Mouse (Mus musculus) liver, postnatal 0 days (tissue): ENCODE results near the gene Efnb3. TPM values are rescaled to one million over a fixed set of nuclear protein-coding genes. Genes with fewer than 3 reads are reported as not detected.
A peak's percentile ranks its signal among the peaks of the same experiment; 100 is the strongest.

ENCODE experiments used
- ATAC-seq: fragments of 200-750 bp; cut with Nextera tagmentation; 2 replicates; pipeline ENCODE4 v1.8.0; 2017; ENCODE audit warnings: mild to moderate bottlenecking, moderate library complexity
- DNase-seq: peaks from one replicate; pipeline ENCODE4 v3.0.0-alpha.2; 2016
- H3K27ac ChIP-seq: fragments of 300-500 bp; sonication (generic); 2 replicates; pipeline ENCODE4 v1.5.1; 2014; ENCODE audit warnings: antibody characterized with exemption, moderate library complexity, mild to moderate bottlenecking, low read depth
- H3K27me3 ChIP-seq: fragments of 300-500 bp; sonication (generic); 2 replicates; pipeline ENCODE4 v1.6.1; 2014; ENCODE audit warnings: low read length, control low read depth, mixed read lengths; ENCODE audit not compliant: insufficient read depth
- H3K36me3 ChIP-seq: fragments of 300-500 bp; sonication (generic); replicated peaks from 2 replicates; pipeline ENCODE4 v1.6.1; 2014; ENCODE audit warnings: mild to moderate bottlenecking, control low read depth, low read length, moderate library complexity, mixed read lengths; ENCODE audit not compliant: insufficient read depth
- H3K4me1 ChIP-seq: fragments of 300-500 bp; sonication (generic); 2 replicates; pipeline ENCODE4 v1.6.1; 2014; ENCODE audit warnings: antibody characterized with exemption, mild to moderate bottlenecking, control low read depth; ENCODE audit not compliant: insufficient read depth
- H3K4me2 ChIP-seq: fragments of 300-500 bp; sonication (generic); 2 replicates; pipeline ENCODE4 v1.6.1; 2014; ENCODE audit warnings: low read depth, mild to moderate bottlenecking, low read length, moderate library complexity, mixed read lengths
- H3K4me3 ChIP-seq: fragments of 300-500 bp; sonication (generic); 2 replicates; pipeline ENCODE4 v1.5.1; 2014; ENCODE audit warnings: low read depth, low read length
- H3K9ac ChIP-seq: fragments of 300-500 bp; sonication (generic); replicated peaks from 2 replicates; pipeline ENCODE4 v1.6.1; 2014; ENCODE audit warnings: mild to moderate bottlenecking, moderate library complexity
- H3K9me3 ChIP-seq: fragments of 300-500 bp; sonication (generic); 2 replicates; pipeline ENCODE4 v1.6.1; 2016; ENCODE audit warnings: mild to moderate bottlenecking, control low read depth, low read length, mixed read lengths
- CTCF ChIP-seq: sonication (generic); IDR thresholded peaks from 2 replicates; pipeline ENCODE4 v1.5.1; 2016; ENCODE audit warnings: antibody characterized with exemption, low read depth
- EP300 ChIP-seq: IDR thresholded peaks from 2 replicates; pipeline ENCODE4 v1.6.1; 2016; ENCODE audit warnings: antibody characterized with exemption, low read depth, mild to moderate bottlenecking
- WGBS: fragments of 180-500 bp; shearing (Covaris S2); extraction: QIAGEN DNeasy Blood & Tissue Kit; methylation state at CpG from one replicate; pipeline ENCODE4 v1.1.7; 2014; ENCODE audit not compliant: insufficient replicate concordance; 5-methylcytosine and 5-hydroxymethylcytosine counted together
- polyA plus RNA-seq: library from polyadenylated mRNA; unstranded; fragments of >200 nt; fragmentation: Nextera tagmentation; extraction: Ambion mirVana; gene quantifications from 2 replicates; pipeline ENCODE4 v1.2.1, GENCODE M21; 2015

The Efnb3 gene
- polyA plus RNA-seq, 1 experiment from 2014 or later, result 0.19 TPM

GRCm38 (mm10) chr11:69580572-69581146, 20.7 kb upstream of the Efnb3 start:
- DNase-seq (no peak), ATAC-seq (no peak)
- no peaks in the 10 kb centered on the region for H3K9me3 ChIP-seq
- H3K4me2 ChIP-seq, result peak overlapping the region; percentile 91
- TF ChIP-seq CTCF, result no peak
- TF ChIP-seq EP300, result no peak
- H3K4me1 ChIP-seq, result peaks cover 36% of the 10 kb centered on the region
- H3K27ac ChIP-seq, result peak overlapping the region; percentile 98
- H3K27me3 ChIP-seq, result no peaks in the 10 kb centered on the region
- peak overlapping the region; percentile 82 for H3K4me3 ChIP-seq
- under 1% methylated on average over 25 of the region's 25 CpGs for WGBS
- H3K9ac ChIP-seq, result peak overlapping the region; percentile 90
- H3K36me3 ChIP-seq, result peaks cover 14% of the 10 kb centered on the region; the same call in 1 of the 2 replicates

DNA sequence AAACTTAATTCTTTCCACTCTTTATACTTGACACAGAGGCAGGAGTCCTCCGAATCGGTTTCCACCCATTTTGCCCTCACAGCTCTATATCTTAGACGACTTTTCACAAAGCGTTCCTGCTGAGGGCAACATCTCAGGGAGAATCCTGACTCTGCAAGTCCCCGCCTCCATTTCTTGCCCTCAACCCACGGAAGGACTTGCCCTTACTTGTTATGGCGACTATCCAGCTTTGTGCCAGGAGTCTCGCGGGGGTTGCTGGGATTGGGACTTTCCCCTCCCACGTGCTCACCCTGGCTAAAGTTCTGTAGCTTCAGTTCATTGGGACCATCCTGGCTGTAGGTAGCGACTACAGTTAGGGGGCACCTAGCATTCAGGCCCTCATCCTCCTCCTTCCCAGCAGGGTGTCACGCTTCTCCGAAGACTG, 20.1 kb upstream of the Efnb3 start, which contains the start of the genes Wrap53 and Trp53:
Gene Wrap53, minus strand, starts transcription at position 165 of the 424 bp plus-strand sequence.
Gene Trp53, plus strand, starts transcription at position 269 of the 424 bp plus-strand sequence.
- Histone ChIP-seq H3K9ac (peak within 1 kb of the TSS; percentile 90), H3K4me1 (peaks cover 33% of the 10 kb centered on the region), H3K27me3 (no peaks in the 10 kb centered on the region), H3K9me3 (no peaks in the 10 kb centered on the region), H3K27ac (peak within 1 kb of the TSS; percentile 98), H3K4me3 (peak within 1 kb of the TSS; percentile 82), H3K36me3 (peaks cover 14% of the 10 kb centered on the region; the same call in 1 of the 2 replicates), H3K4me2 (peak within 1 kb of the TSS; percentile 91)
- WGBS, result under 1% methylated on average over 13 of the region's 13 CpGs
- DNase-seq, result peak; percentile 91
- TF ChIP-seq CTCF (no peak), EP300 (0 out of 2 replicates have a peak, but pooled peaks have one; percentile 7)
- ATAC-seq, result peak; percentile 58

DNA sequence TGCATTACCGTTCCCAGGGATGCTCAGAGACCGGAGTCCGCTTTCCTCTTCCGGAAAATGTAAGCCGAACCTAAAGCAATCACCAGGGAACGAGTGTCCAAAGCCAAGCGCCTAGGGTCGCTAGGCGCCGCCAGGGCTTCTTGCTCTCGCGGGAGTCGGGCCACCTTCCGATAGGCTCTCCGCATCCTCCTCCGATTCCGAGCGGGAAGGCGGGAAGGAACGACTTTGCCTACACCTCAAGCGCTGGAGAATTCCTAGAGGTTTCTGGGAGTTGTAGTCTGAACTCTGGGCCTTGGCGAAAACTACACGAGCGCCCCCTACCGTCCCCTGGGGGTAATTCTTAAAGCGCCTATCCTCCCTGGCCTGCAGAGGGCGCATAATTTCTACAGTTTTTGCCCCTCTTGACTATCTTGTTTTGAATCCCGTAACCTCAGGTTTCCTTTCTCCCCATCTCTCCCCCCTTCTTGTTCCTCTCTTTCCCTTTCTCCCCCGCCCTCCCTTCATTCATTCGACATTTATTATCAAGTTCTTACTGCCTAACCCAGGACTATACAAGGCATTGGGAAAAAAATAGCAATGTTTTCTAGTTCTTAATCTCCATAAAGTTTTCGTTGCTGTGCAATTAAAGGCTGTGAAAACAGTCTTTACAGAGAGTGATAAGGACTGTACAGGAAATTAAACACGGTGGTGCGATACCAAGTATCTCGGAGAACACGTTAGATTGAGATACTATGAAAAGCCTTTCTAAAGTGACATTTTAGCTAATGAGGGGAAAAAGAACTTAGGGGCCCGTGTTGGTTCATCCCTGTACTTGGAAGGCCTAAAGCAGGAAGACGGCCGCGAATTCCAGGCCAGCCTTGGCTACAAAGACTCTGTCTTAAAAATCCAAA, 19.4 kb upstream of the Efnb3 start:
- no peaks in the 10 kb centered on the region for H3K27me3 ChIP-seq
- WGBS, result under 1% methylated on average over 39 of the region's 39 CpGs
- TF ChIP-seq EP300 (peak; percentile 86), CTCF (peak; percentile 100)
- peaks cover 25% of the 10 kb centered on the region for H3K4me1 ChIP-seq
- H3K27ac ChIP-seq, result peak overlapping the region; percentile 98
- DNase-seq (peak; percentile 98), ATAC-seq (peak; percentile 82)
- H3K9me3 ChIP-seq, result no peaks in the 10 kb centered on the region
- peak overlapping the region; percentile 91 for H3K4me2 ChIP-seq
- peak overlapping the region; percentile 82 for H3K4me3 ChIP-seq
- H3K36me3 ChIP-seq, result peaks cover 16% of the 10 kb centered on the region; the same call in 1 of the 2 replicates
- H3K9ac ChIP-seq, result peak overlapping the region; percentile 90

GRCm38 (mm10) chr11:69578301-69578700, 18.3 kb upstream of the Efnb3 start:
- peak overlapping the region; percentile 91 for H3K4me2 ChIP-seq
- 6% methylated on average over 15 of the region's 15 CpGs for WGBS
- DNase-seq, result no peak
- ATAC-seq, result no peak
- no peaks in the 10 kb centered on the region for H3K9me3 ChIP-seq
- peak overlapping the region; percentile 74 for H3K9ac ChIP-seq
- H3K27ac ChIP-seq, result peak overlapping the region; percentile 69
- H3K27me3 ChIP-seq, result no peaks in the 10 kb centered on the region
- peaks cover 23% of the 10 kb centered on the region for H3K4me1 ChIP-seq
- TF ChIP-seq CTCF, result no peak
- TF ChIP-seq EP300, result no peak
- peaks cover 13% of the 10 kb centered on the region; the same call in 1 of the 2 replicates for H3K36me3 ChIP-seq
- H3K4me3 ChIP-seq, result peak overlapping the region; percentile 82

GRCm38 (mm10) chr11:69576307-69576706, 16.3 kb upstream of the Efnb3 start:
- ATAC-seq (no peak), DNase-seq (no peak)
- Histone ChIP-seq H3K4me3 (no peak overlapping the region), H3K27me3 (no peaks in the 10 kb centered on the region), H3K4me1 (peaks cover 11% of the 10 kb centered on the region), H3K9me3 (no peaks in the 10 kb centered on the region), H3K4me2 (peak overlapping the region; percentile 91; the same call in 1 of the 2 replicates), H3K27ac (no peak overlapping the region), H3K36me3 (peaks cover 19% of the 10 kb centered on the region; the same call in 1 of the 2 replicates), H3K9ac (no peak overlapping the region)
- TF ChIP-seq EP300, result peak; percentile 53; the same call in 1 of the 2 replicates
- TF ChIP-seq CTCF, result no peak
- 50% methylated on average over 5 of the region's 5 CpGs for WGBS

GRCm38 (mm10) chr11:69575220-69575619, 15.2 kb upstream of the Efnb3 start:
- peaks cover 25% of the 10 kb centered on the region for H3K36me3 ChIP-seq
- TF ChIP-seq CTCF (peak; percentile 83), EP300 (no peak)
- no peak overlapping the region for H3K27ac ChIP-seq
- H3K9ac ChIP-seq, result no peak overlapping the region
- ATAC-seq (no peak), DNase-seq (no peak)
- H3K4me3 ChIP-seq, result no peak overlapping the region
- 50% methylated on average over 3 of the region's 3 CpGs for WGBS
- H3K9me3 ChIP-seq, result no peaks in the 10 kb centered on the region
- no peak overlapping the region for H3K4me2 ChIP-seq
- no peaks in the 10 kb centered on the region for H3K27me3 ChIP-seq
- H3K4me1 ChIP-seq, result peaks cover 11% of the 10 kb centered on the region
